Mouse (Mus musculus) liver, embryonic 13.5 days (tissue): ENCODE data around the gene Tbc1d17. TPM values are rescaled to one million over a fixed set of nuclear protein-coding genes. Genes with fewer than 3 reads are reported as not detected.
"Not testable (repeated sequence)": the region's sequence is repeated elsewhere in the genome, so short reads cannot be mapped to it uniquely, and the experiment has no call there.

ENCODE experiments used
- ATAC-seq: fragments of 200-750 bp; cut with Nextera tagmentation; 2 replicates; pipeline ENCODE4 v1.8.0; 2017; ENCODE audit warnings: low read depth, mild to moderate bottlenecking, moderate number of reproducible peaks, moderate library complexity
- DNase-seq: peaks from one replicate; pipeline ENCODE4 v3.0.0; 2022
- H3K27ac ChIP-seq: fragments of 300-500 bp; sonication (generic); 2 replicates; pipeline ENCODE4 v1.5.1; 2015; ENCODE audit warnings: moderate library complexity, mild to moderate bottlenecking, inconsistent platforms
- H3K27me3 ChIP-seq: fragments of 300-500 bp; sonication (generic); 2 replicates; pipeline ENCODE4 v1.6.1; 2015; ENCODE audit warnings: mild to moderate bottlenecking, inconsistent platforms
- H3K36me3 ChIP-seq: fragments of 300-500 bp; sonication (generic); 2 replicates; pipeline ENCODE4 v1.6.1; 2015; ENCODE audit warnings: mild to moderate bottlenecking, inconsistent platforms
- H3K4me1 ChIP-seq: fragments of 300-500 bp; sonication (generic); replicated peaks from 2 replicates; pipeline ENCODE4 v1.6.1; 2015; ENCODE audit warnings: inconsistent platforms
- H3K4me2 ChIP-seq: fragments of 300-500 bp; sonication (generic); 2 replicates; pipeline ENCODE4 v1.6.1; 2015; ENCODE audit warnings: inconsistent platforms, mild to moderate bottlenecking, moderate library complexity
- H3K4me3 ChIP-seq: fragments of 300-500 bp; sonication (generic); replicated peaks from 2 replicates; pipeline ENCODE4 v1.5.1; 2015; ENCODE audit warnings: mild to moderate bottlenecking, inconsistent platforms
- H3K9ac ChIP-seq: fragments of 300-500 bp; sonication (generic); 2 replicates; pipeline ENCODE4 v1.6.1; 2015; ENCODE audit warnings: mild to moderate bottlenecking, inconsistent platforms
- H3K9me3 ChIP-seq: fragments of 300-500 bp; sonication (generic); replicated peaks from 2 replicates; pipeline ENCODE4 v1.6.1; 2016; ENCODE audit warnings: inconsistent platforms
- WGBS: fragments of 180-500 bp; shearing (Covaris S2); methylation state at CpG from one replicate; pipeline ENCODE4 v1.1.7; 2015; ENCODE audit not compliant: insufficient replicate concordance; 5-methylcytosine and 5-hydroxymethylcytosine counted together
- polyA plus RNA-seq: library from polyadenylated mRNA; unstranded; fragments of >200 nt; fragmentation: Nextera tagmentation; extraction: Ambion mirVana; gene quantifications from 2 replicates; pipeline ENCODE4 v1.2.1, GENCODE M21; 2015

The Tbc1d17 gene
- polyA plus RNA-seq, 1 experiment from 2014 or later, result 29.0 TPM

DNA sequence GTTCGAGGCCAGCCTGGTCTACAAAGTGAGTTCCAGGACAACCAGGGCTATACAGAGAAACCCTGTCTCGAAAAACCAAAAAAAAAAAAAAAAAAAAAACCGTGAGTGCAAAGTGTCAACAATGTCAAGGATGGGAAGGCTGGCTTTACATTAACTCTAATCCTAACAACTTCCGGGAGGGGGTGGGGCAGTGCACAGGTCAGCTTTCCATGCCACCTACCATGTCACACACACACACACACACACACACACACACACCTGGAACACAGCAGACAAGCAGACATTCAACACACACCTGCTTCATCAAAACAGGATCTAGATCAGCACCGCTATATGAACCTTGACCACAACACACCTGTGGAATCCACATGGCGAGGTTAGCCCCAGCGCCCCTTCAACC lies 41.3 kb upstream of the Tbc1d17 start:
- H3K27me3 ChIP-seq, result no peaks in the 10 kb centered on the region
- WGBS, result 75% methylated on average over 7 of the region's 7 CpGs
- no peaks in the 10 kb centered on the region for H3K9me3 ChIP-seq
- H3K9ac ChIP-seq, result 0 out of 2 replicates have a peak overlapping the region, but pooled peaks have one; percentile 89
- peaks cover 65% of the 10 kb centered on the region for H3K4me1 ChIP-seq
- peak overlapping the region; percentile 86; the same call in 1 of the 2 replicates for H3K4me3 ChIP-seq
- H3K4me2 ChIP-seq, result peak overlapping the region; percentile 90
- ATAC-seq (no peak), DNase-seq (no peak)
- H3K36me3 ChIP-seq, result peaks cover 38% of the 10 kb centered on the region
- peak overlapping the region; percentile 39; the same call in 1 of the 2 replicates for H3K27ac ChIP-seq

DNA sequence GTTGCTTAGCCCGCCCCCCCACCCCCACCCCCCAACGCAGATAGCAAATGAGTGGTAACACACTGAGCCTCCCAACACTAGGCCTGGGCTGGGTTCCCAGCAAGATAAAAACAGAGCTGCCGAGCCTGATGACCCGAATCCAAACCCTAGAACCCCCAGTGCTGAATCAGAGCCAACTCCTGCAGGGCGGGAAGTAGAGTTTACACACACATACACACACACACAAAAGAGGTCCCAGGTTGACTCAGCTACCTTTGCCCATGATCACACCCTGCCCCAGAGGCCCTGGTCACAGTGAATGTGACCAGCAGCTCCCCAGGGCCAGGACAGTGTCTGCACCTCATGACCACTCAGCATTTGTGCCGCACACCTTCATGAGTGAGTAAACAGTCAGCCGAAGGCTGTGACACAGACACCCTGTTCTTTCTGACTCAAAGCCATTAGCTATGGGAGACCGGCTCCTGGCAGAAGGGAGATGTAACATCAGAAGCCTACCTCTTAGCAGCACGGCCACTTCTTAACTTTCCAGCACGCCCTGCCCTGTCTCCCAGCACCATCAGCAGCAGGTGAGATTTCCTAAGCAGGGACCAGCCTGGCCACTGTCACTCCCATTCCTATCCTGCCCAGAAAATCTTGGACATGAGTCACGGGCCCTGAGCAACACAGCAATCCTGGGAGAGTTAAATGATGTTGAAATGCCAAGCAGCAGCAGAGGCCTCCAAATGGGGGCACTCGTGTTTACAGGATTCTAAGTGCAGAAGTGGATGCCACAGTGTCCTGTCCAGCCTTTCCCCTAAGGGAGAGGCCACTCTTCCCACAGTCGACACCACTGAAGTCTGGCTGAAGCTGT lies 39.6 kb upstream of the Tbc1d17 start:
- no peak overlapping the region for H3K4me3 ChIP-seq
- 72% methylated on average over 13 of the region's 13 CpGs for WGBS
- H3K9me3 ChIP-seq, result no peaks in the 10 kb centered on the region
- H3K4me2 ChIP-seq, result no peak overlapping the region
- H3K27ac ChIP-seq, result peak overlapping the region; percentile 43; the same call in 1 of the 2 replicates
- no peak for DNase-seq
- H3K36me3 ChIP-seq, result peaks cover 53% of the 10 kb centered on the region
- no peak overlapping the region for H3K9ac ChIP-seq
- H3K27me3 ChIP-seq, result no peaks in the 10 kb centered on the region
- H3K4me1 ChIP-seq, result peaks cover 58% of the 10 kb centered on the region
- ATAC-seq, result no peak

- H3K27me3 ChIP-seq, result no peaks in the 10 kb centered on the region
- ATAC-seq (no peak), DNase-seq (no peak)
- H3K4me3 ChIP-seq, result no peak overlapping the region
- H3K9ac ChIP-seq, result no peak overlapping the region
- peaks cover 68% of the 10 kb centered on the region for H3K36me3 ChIP-seq
- no peak overlapping the region for H3K27ac ChIP-seq
- no peaks in the 10 kb centered on the region for H3K9me3 ChIP-seq
- peaks cover 50% of the 10 kb centered on the region for H3K4me1 ChIP-seq
- 74% methylated on average over 7 of the region's 7 CpGs for WGBS
- H3K4me2 ChIP-seq, result no peak overlapping the region
Measured at GRCm38 (mm10) chr7:44886964-44887363, 38.1 kb upstream of the Tbc1d17 start.

- ATAC-seq (no peak), DNase-seq (no peak)
- peaks cover 32% of the 10 kb centered on the region for H3K4me1 ChIP-seq
- no peak overlapping the region for H3K4me3 ChIP-seq
- WGBS, result 90% methylated on average over 5 of the region's 5 CpGs
- no peak overlapping the region for H3K9ac ChIP-seq
- no peak overlapping the region for H3K27ac ChIP-seq
- no peaks in the 10 kb centered on the region for H3K27me3 ChIP-seq
- no peaks in the 10 kb centered on the region for H3K9me3 ChIP-seq
- H3K4me2 ChIP-seq, result no peak overlapping the region
- H3K36me3 ChIP-seq, result peaks cover 84% of the 10 kb centered on the region
Measured at GRCm38 (mm10) chr7:44884637-44885036, 35.8 kb upstream of the Tbc1d17 start.

DNA sequence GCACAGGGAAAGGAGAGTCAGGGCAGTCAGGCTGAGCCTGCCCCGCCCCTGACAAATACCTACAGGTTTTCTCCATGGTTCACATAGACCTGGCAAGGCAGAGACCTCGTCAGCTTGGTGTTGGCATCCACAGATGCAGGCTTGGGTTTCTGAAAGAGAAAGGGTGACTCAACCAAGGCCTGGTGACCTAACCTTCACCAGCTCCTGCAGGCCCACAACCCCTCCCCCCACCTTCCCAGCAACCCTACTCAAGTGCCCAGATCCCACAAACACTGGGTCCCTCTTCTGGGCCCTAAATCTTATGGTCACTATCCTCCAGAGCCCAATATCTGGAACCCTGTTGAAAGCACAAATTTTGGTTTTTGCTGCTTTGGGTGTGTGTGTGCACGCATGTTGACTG lies 34.2 kb upstream of the Tbc1d17 start:
- no peak overlapping the region for H3K4me2 ChIP-seq
- ATAC-seq (no peak), DNase-seq (no peak)
- peaks cover 86% of the 10 kb centered on the region for H3K36me3 ChIP-seq
- no peak overlapping the region for H3K27ac ChIP-seq
- H3K27me3 ChIP-seq, result no peaks in the 10 kb centered on the region
- H3K4me3 ChIP-seq, result no peak overlapping the region
- H3K4me1 ChIP-seq, result peaks cover 16% of the 10 kb centered on the region
- 88% methylated on average over 3 of the region's 3 CpGs for WGBS
- no peak overlapping the region for H3K9ac ChIP-seq
- no peaks in the 10 kb centered on the region for H3K9me3 ChIP-seq

DNA sequence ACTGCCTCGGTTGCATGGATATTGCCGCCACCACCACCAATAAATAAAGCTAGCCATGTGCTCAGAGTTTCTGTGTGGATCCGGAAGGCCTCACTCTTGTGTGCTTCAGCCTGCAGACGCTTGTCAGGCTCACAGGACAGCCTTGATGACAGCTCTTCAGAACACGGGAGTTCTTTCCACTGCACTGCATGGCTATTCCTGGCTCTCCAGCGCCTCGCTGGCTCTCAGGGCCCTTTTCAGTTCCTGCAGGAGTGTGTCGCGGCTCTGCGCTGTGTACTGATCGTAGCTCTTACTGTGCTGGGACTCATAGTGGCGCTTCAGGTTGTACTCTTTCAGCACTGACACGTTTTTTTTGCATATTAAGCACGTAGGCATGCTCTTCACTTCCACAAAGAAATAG lies 29.0 kb upstream of the Tbc1d17 start:
- WGBS, result 82% methylated on average over 14 of the region's 14 CpGs
- Histone ChIP-seq H3K9me3 (no peaks in the 10 kb centered on the region), H3K4me3 (no peak overlapping the region), H3K27me3 (no peaks in the 10 kb centered on the region), H3K4me2 (no peak overlapping the region), H3K9ac (no peak overlapping the region), H3K36me3 (peaks cover 66% of the 10 kb centered on the region), H3K27ac (no peak overlapping the region), H3K4me1 (peaks cover 21% of the 10 kb centered on the region)
- ATAC-seq (no peak), DNase-seq (no peak)

- H3K4me3 ChIP-seq, H3K27ac ChIP-seq, H3K36me3 ChIP-seq, H3K9ac ChIP-seq, H3K27me3 ChIP-seq, H3K9me3 ChIP-seq, DNase-seq, H3K4me2 ChIP-seq, ATAC-seq: not testable (repeated sequence)
- H3K4me1 ChIP-seq, result peaks cover 62% of the 10 kb centered on the region
- 78% methylated on average over 2 of the region's 2 CpGs for WGBS
Measured at GRCm38 (mm10) chr7:44871774-44872173, 22.9 kb upstream of the Tbc1d17 start.

GRCm38 (mm10) chr7:44871181-44871580 lies 22.3 kb upstream of the Tbc1d17 start:
- no peak overlapping the region for H3K4me2 ChIP-seq
- ATAC-seq (no peak), DNase-seq (no peak)
- H3K4me1 ChIP-seq, result peaks cover 68% of the 10 kb centered on the region
- WGBS, result 54% methylated on average over 1 of the region's 1 CpGs
- no peak overlapping the region for H3K4me3 ChIP-seq
- 0 out of 2 replicates have a peak, but pooled peaks cover 6% of the 10 kb centered on the region for H3K36me3 ChIP-seq
- no peak overlapping the region for H3K9ac ChIP-seq
- H3K27me3 ChIP-seq, result no peaks in the 10 kb centered on the region
- no peak overlapping the region for H3K27ac ChIP-seq
- H3K9me3 ChIP-seq, result no peaks in the 10 kb centered on the region

GRCm38 (mm10) chr7:44870614-44871013 lies 21.7 kb upstream of the Tbc1d17 start:
- H3K4me2 ChIP-seq, result peak overlapping the region; percentile 98
- peak overlapping the region; percentile 94 for H3K27ac ChIP-seq
- H3K9me3 ChIP-seq, result no peaks in the 10 kb centered on the region
- no peaks in the 10 kb centered on the region for H3K27me3 ChIP-seq
- DNase-seq (no peak), ATAC-seq (no peak)
- H3K36me3 ChIP-seq, result 0 out of 2 replicates have a peak, but pooled peaks cover 7% of the 10 kb centered on the region
- 75% methylated on average over 6 of the region's 6 CpGs for WGBS
- peaks cover 71% of the 10 kb centered on the region for H3K4me1 ChIP-seq
- peak overlapping the region; percentile 80; the same call in 1 of the 2 replicates for H3K4me3 ChIP-seq
- H3K9ac ChIP-seq, result peak overlapping the region; percentile 89; the same call in 1 of the 2 replicates

- Histone ChIP-seq H3K4me3 (peak within 1 kb of the TSS; percentile 80), H3K36me3 (peaks cover 11% of the 10 kb centered on the region), H3K4me1 (peaks cover 71% of the 10 kb centered on the region), H3K9ac (peak within 1 kb of the TSS; percentile 89), H3K27ac (peak within 1 kb of the TSS; percentile 94), H3K27me3 (no peaks in the 10 kb centered on the region), H3K4me2 (peak within 1 kb of the TSS; percentile 98), H3K9me3 (no peaks in the 10 kb centered on the region)
- 8% methylated on average over 29 of the region's 29 CpGs for WGBS
- DNase-seq (peak; percentile 83), ATAC-seq (peak; percentile 85)
Measured at GRCm38 (mm10) chr7:44869697-44870528, 21.0 kb upstream of the Tbc1d17 start, which contains the start of gene Ptov1. Ptov1 (minus strand) TSS chr7:44869788.
